Mouse (Mus musculus): Measurements from ENCODE around the gene Gm4559. TPM values are rescaled to one million over a fixed set of nuclear protein-coding genes. Genes with fewer than 3 reads are reported as not detected.
A peak's percentile ranks its signal among the peaks of the same experiment; 100 is the strongest.
"Not testable (repeated sequence)": the region's sequence is repeated elsewhere in the genome, so short reads cannot be mapped to it uniquely, and the experiment has no call there.

Gene Gm4559
- total RNA-seq (2017): not detected in 2 replicates

DNA sequence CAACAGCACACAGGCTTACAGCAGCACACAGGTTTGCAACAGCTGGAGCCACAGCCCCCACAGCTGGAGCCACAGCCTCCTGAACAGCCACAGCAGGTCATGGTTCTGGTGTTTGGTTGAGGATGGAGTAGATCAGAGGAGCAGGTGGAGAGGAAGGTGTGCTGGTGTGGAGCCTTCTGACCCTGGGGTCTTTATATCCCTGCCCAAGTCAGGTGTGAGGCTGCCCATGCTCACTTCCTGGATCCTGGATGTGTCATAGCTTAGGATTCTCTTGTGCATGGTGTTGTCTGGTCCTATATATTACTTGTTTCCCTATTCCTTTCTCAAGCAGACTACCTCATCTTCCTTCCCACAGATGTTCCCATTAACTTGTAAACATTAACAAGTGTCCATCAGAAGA, at the start of gene Gm4559:
Gm4559 (minus strand) TSS at position 101 of the 400 bp plus-strand sequence.
- ATAC-seq (replicated peaks in 1 of 2; ENCODE audit: insufficient read depth in 1 of 2, low FRiP score in 2 of 2, low TSS enrichment in 1 of 2, low read depth in 1 of 2, poor library complexity in 2 of 2, severe bottlenecking in 2 of 2): not testable (repeated sequence)

DNA sequence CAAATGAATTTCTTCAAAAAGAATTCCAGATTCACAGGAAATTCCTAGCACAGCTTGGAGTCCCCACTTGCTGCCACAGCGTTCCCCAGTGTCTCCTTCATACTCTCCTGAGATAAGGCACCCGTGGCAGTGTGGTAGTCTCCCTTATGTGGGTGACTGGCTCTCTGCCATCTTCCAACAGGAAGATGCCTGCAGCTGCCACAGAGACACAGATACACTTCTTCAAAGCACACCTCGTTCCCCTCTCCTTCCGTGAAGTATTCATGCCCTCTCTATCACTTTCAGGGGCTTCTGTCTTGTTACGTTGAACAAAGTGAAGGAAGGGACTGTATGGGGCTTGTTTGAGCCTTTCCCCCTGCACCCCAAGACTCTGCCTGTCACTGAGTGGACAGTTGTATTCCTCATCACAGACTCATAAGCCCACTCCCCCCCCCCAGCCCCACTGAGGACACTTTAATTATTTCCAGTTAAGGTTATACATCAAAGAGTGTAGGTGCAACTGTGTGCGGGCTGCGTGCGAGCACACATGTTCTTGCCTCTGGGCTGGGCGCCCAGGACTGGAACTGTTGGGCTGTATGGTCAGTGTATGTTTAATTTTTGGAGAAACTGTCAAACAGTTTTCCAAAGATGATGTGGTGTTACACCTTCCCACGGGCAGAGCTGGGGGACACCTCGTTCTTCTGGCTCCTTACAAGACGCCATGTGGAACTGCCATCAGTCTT, 49.4 kb upstream of the Gm4559 start:
- ATAC-seq (replicated peaks in 1 of 2; ENCODE audit: insufficient read depth in 1 of 2, low FRiP score in 2 of 2, low TSS enrichment in 1 of 2, low read depth in 1 of 2, poor library complexity in 2 of 2, severe bottlenecking in 2 of 2): no peak

DNA sequence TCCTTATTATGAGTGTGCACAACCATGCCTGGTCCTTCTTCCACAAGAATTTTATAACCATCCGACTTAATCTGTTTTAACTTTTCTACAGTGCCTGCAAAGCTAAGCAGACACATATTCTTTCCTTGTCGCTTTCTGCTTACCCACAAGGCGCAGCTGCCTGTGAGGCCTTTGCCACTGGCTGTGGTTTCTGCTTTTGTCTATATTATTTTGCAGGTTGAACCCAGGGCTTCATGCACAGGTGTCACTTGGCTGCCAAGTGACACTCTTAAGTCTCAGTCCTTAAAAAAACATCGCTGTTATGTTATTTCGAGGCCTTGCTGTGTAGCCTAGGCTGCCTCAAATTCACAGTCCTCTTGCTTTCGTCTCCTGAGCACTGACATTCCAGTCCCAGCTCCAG, 48.5 kb upstream of the Gm4559 start:
- no peak for ATAC-seq (replicated peaks in 1 of 2; ENCODE audit: insufficient read depth in 1 of 2, low FRiP score in 2 of 2, low TSS enrichment in 1 of 2, low read depth in 1 of 2, poor library complexity in 2 of 2, severe bottlenecking in 2 of 2)

DNA sequence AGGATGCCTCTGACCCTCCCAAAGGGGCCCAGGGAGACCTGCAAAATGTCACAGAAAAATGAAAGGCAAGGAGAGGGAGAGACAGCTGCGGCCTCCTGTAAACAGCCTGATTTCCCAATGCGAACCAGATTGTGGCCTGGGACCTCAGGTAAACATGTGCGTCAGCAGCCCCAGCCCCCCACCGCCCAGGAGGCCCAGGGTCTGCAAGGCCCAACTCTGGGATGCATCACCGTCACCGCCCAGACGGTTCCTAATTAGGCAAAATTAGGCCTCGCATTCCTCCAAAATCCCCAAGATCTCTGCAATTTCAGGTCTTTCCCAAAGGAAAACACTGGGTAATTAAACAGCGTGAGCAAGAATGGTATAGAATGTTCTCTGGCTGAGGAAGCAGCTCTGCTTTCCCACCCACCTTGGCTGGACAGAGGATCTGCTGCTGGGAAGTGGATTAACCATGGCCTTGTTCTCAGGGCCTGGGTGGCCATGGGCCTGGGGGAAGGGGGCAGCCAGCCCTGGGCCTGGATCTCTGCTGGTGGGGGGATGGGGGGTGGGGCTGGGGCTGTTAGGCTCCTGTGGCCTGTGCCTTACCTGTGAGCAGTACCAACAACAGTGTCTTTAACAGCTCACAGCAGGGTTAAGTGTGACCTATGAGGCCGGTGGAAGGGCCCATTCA, 47.6 kb upstream of the Gm4559 start:
- ATAC-seq (replicated peaks in 1 of 2; ENCODE audit: insufficient read depth in 1 of 2, low FRiP score in 2 of 2, low TSS enrichment in 1 of 2, low read depth in 1 of 2, poor library complexity in 2 of 2, severe bottlenecking in 2 of 2): not testable (repeated sequence)

DNA sequence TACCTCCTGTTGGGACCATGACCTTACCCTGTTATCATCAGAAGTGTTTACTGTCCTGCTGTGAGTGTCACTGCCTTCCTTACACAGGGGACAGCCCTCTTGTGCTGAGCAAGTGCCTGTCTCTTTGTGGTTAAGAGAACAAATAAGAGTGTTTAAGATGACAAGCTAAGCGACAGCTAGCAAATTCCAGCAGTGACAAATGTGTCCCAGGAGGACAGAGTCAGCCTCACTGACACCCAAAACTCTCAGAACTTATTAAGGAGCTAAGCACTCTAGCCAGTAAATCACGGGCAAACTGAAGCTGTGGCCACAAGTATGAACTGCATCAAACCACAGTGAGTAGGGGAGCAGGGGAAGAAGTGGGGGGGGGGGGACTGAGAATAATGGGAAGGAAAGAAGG, 46.7 kb upstream of the Gm4559 start:
- ATAC-seq (replicated peaks in 1 of 2; ENCODE audit: insufficient read depth in 1 of 2, low FRiP score in 2 of 2, low TSS enrichment in 1 of 2, low read depth in 1 of 2, poor library complexity in 2 of 2, severe bottlenecking in 2 of 2): no peak

DNA sequence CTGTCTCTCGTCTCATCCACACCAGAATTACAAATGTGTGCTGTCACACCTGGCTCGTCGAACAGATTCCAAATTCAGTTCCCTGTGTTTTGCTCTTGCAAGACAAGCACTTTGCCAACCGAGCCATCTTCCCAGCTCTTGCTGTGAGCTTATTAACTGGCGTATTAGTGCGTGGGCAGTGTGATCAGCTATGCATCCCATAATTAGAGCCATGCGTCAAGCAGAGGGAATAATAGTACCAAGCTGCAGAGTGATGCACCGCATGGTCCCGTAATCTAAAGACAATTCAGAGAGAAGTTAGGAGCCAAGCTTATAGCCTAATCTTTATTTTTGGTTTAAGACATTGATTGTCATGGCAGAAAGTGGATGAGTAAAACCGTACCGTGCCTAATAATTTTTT, 45.0 kb upstream of the Gm4559 start:
- no peak for ATAC-seq (replicated peaks in 1 of 2; ENCODE audit: insufficient read depth in 1 of 2, low FRiP score in 2 of 2, low TSS enrichment in 1 of 2, low read depth in 1 of 2, poor library complexity in 2 of 2, severe bottlenecking in 2 of 2)

DNA sequence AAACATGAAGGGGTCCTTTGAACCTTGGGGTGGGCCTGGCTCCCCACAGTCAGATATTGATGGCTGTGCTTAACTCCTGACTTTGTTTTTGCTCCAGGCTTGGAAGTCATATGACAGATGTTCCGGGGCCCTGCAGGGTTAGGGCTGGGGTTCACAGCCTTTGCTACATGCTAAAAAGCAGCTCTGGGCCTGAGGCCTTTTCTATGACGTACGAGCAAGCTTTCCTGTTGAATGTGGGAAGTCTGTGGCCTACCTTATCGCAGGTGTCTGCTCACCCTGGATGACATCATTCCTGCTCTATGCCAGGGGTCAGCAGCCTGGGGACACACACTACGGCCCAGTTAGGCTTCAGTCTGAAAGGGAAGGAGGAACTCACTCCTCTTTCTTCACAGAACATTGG, 43.1 kb upstream of the Gm4559 start:
- no peak for ATAC-seq (replicated peaks in 1 of 2; ENCODE audit: insufficient read depth in 1 of 2, low FRiP score in 2 of 2, low TSS enrichment in 1 of 2, low read depth in 1 of 2, poor library complexity in 2 of 2, severe bottlenecking in 2 of 2)

- peak; percentile 25 to 50; a peak in 1 of 4 replicates for ATAC-seq (replicated peaks in 1 of 2; ENCODE audit: insufficient read depth in 1 of 2, low FRiP score in 2 of 2, low TSS enrichment in 1 of 2, low read depth in 1 of 2, poor library complexity in 2 of 2, severe bottlenecking in 2 of 2)
These were observed 42.4 kb upstream of the Gm4559 start for GRCm38 (mm10) chr7:142316558-142316957.

DNA sequence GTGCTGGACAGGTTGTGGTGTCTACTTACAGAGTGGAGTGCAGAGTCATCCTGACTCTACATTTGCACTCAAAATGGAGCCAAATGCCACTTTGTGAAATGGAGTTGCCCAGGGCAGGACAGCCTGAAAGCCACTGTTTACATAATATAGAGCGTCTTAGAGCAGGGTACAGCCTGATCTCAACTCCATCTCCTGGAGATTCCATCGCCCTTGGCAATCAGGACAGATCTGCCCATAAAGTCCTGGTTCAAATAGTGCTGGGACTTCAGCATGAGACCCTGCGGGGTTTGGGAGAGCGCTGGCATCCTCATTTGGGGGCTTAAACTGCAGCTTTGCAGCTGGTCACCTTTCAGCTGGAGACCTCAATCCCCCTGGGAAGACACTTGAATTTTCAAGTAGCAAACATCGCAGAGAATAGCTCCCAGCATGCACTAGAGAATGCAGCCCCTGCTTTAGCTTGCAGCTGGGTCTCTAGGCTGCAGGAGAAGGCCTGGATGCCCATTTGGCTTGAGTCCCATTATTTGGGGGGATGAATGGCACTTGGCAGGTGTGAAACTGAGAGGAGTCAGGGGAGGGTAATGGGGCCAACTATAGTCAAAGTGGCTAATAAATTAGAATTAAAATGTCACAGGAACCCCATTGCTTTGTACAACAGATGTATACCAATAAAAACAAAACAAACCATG, 40.6 kb upstream of the Gm4559 start:
- no peak for ATAC-seq (replicated peaks in 1 of 2; ENCODE audit: insufficient read depth in 1 of 2, low FRiP score in 2 of 2, low TSS enrichment in 1 of 2, low read depth in 1 of 2, poor library complexity in 2 of 2, severe bottlenecking in 2 of 2)

DNA sequence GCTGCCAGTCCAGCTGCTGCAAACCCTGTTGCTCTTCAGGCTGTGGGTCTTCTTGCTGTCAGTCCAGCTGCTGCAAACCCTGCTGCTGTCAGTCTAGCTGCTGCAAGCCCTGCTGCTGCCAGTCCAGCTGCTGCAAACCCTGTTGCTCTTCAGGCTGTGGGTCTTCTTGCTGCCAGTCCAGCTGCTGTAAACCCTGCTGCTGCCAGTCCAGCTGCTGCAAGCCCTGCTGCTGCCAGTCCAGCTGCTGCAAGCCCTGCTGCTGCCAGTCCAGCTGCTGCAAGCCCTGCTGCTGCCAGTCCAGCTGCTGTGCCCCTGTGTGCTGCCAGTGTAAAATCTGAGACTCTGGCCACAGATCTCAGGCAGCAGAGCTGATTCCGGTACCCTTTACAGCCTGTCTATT, 29.8 kb upstream of the Gm4559 start:
- ATAC-seq (replicated peaks in 1 of 2; ENCODE audit: insufficient read depth in 1 of 2, low FRiP score in 2 of 2, low TSS enrichment in 1 of 2, low read depth in 1 of 2, poor library complexity in 2 of 2, severe bottlenecking in 2 of 2): not testable (repeated sequence)

DNA sequence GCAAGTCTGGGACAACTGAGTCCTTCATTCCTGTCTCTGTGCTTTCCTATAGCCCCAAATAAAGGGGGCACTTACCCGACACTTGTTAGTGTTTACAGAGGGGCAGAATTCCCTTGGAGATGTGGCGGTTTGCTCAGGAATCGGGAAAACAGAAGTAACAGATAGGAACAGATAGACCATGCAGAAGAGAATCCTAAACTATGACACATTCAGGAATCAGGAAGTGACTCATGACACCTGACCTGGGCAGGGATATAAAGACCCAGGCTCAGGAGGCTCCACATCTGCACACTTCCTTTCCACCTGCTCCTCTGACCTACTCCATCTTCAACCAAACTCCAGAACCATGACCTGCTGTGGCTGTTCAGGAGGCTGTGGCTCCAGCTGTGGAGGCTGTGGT, 29.1 kb upstream of the Gm4559 start, which contains the start of gene Krtap5-4:
Krtap5-4 (plus strand) TSS at position 301 of the 400 bp plus-strand sequence.
- ATAC-seq (replicated peaks in 1 of 2; ENCODE audit: insufficient read depth in 1 of 2, low FRiP score in 2 of 2, low TSS enrichment in 1 of 2, low read depth in 1 of 2, poor library complexity in 2 of 2, severe bottlenecking in 2 of 2): no peak

DNA sequence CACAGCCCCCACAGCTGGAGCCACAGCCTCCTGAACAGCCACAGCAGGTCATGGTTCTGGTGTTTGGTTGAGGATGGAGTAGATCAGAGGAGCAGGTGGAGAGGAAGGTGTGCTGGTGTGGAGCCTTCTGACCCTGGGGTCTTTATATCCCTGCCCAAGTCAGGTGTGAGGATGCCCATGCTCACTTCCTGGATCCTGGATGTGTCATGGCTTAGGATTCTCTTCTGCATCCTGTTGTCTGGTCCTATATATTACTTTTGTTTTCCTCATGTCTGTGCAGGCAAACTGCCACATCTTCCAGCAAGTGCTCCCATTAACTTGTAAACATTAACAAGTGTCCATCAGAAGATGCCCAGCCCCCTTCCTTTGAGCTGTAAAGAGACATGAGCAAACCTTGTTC, 22.9 kb upstream of the Gm4559 start, which contains the start of gene Krtap5-1:
Krtap5-1 (minus strand) TSS at position 101 of the 400 bp plus-strand sequence.
- not testable (repeated sequence) for ATAC-seq (replicated peaks in 1 of 2; ENCODE audit: insufficient read depth in 1 of 2, low FRiP score in 2 of 2, low TSS enrichment in 1 of 2, low read depth in 1 of 2, poor library complexity in 2 of 2, severe bottlenecking in 2 of 2)

GRCm38 (mm10) chr7:142296108-142296507, 21.9 kb upstream of the Gm4559 start:
- not testable (repeated sequence) for ATAC-seq (replicated peaks in 1 of 2; ENCODE audit: insufficient read depth in 1 of 2, low FRiP score in 2 of 2, low TSS enrichment in 1 of 2, low read depth in 1 of 2, poor library complexity in 2 of 2, severe bottlenecking in 2 of 2)

GRCm38 (mm10) chr7:142295418-142295817, 21.3 kb upstream of the Gm4559 start:
- ATAC-seq (replicated peaks in 1 of 2; ENCODE audit: insufficient read depth in 1 of 2, low FRiP score in 2 of 2, low TSS enrichment in 1 of 2, low read depth in 1 of 2, poor library complexity in 2 of 2, severe bottlenecking in 2 of 2): no peak

DNA sequence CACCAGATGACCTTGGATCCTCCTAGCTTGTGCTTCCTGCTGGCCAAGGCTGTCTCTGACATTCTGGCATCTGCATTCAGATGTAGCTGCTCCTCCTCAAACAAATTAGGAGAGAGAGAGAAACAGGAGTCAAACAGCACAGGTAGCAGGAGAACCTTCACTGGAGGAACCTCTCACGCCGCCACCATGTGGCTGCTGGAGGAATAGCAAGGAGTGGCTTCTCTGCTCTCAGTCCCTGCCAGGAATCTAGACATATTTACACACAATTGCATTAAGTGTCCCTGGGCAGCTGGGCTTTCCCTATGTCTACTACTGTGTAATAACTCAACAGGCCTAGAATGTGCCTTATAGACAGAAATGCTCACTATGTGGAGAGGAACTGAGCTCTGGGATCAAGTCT, 19.7 kb upstream of the Gm4559 start:
- peak; percentile 76 to 81 for ATAC-seq (replicated peaks in 1 of 2; ENCODE audit: insufficient read depth in 1 of 2, low FRiP score in 2 of 2, low TSS enrichment in 1 of 2, low read depth in 1 of 2, poor library complexity in 2 of 2, severe bottlenecking in 2 of 2)

DNA sequence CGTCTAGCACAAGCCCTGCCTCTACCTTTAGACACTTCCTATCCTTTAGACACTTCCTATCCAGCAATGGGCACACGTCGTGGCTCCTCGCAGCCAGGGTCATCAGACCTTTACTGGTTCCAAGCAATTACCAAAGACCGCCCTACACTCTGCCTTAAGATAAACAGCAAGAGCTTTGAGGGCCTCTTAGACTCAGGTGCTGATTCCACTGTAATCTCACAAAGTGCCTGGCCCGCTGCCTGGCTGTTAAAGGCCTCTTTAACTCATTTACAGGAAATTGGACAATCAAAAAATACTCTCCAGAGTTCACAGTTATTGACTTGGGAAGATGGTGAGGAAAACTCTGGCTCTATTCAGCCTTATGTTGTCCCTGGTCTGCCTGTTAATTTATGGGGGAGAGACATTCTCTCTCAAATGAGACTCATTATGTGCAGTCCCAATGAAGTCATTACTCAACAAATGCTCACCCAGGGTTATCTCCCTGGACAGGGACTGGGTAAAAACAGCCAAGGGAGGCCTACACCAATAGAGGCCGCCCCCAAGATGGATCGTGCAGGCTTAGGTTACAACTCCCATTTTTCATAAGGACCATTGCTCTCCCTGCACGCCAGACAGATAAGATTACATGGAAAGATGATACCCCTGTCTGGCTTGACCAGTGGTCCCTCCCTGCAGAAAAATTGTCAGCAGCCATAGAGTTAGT, 11.9 kb upstream of the Gm4559 start:
- ATAC-seq (replicated peaks in 1 of 2; ENCODE audit: insufficient read depth in 1 of 2, low FRiP score in 2 of 2, low TSS enrichment in 1 of 2, low read depth in 1 of 2, poor library complexity in 2 of 2, severe bottlenecking in 2 of 2): not testable (repeated sequence)

DNA sequence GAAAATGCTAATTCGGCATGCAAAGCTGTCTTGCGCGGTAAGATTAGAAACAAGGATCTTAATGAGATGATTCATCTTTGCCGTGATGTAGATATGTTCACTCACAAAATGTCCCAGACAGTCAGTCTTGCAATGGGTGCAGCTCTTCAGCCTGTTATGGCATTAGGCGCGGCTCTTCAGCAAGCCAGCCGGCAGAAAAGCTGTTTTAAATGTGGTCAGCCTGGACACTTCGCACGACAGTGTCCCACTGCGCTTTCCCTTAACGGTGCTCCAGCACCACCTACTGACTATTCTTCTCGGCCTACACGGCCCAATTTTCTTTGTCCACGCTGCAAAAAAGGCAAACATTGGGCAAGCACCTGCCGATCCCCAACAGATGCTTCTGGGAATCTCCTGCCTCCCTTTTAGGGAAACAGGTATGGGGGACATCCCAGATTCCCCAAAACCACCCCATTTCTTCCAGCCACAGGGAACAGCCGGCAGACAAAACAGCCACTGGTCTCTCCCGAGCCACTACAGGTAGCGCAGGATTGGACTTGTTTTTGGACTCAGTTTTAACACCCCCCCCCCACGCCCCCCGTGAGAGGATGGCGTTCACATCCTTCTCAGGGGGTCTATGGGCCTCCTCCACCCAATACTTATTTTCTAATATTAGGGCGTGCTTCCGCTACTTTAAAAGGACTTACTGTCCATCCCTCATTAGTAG, 11.1 kb upstream of the Gm4559 start:
- ATAC-seq (replicated peaks in 1 of 2; ENCODE audit: insufficient read depth in 1 of 2, low FRiP score in 2 of 2, low TSS enrichment in 1 of 2, low read depth in 1 of 2, poor library complexity in 2 of 2, severe bottlenecking in 2 of 2): 0 out of 4 replicates have a peak, but pooled peaks of 1 of the 2 experiments have one; percentile 26
